Mouse (Mus musculus) stomach, postnatal 0 days (tissue): ENCODE measurements around the gene Crlf2. TPM values are rescaled to one million over a fixed set of nuclear protein-coding genes. Genes with fewer than 3 reads are reported as not detected.

ENCODE experiments used
- ATAC-seq: fragments of 200-750 bp; cut with Nextera tagmentation; 2 replicates; pipeline ENCODE4 v1.8.0; 2017; ENCODE audit not compliant: low FRiP score, low TSS enrichment
- DNase-seq: peaks from one replicate; pipeline ENCODE4 v3.0.0-alpha.2; 2016; ENCODE audit warnings: low spot score
- H3K27ac ChIP-seq: fragments of 300-500 bp; sonication (generic); replicated peaks from 2 replicates; pipeline ENCODE4 v1.5.1; 2014; ENCODE audit warnings: mild to moderate bottlenecking, control low read depth
- H3K27me3 ChIP-seq: fragments of 300-500 bp; sonication (generic); 2 replicates; pipeline ENCODE4 v1.6.1; 2014; ENCODE audit warnings: low read length; ENCODE audit not compliant: control insufficient read depth, insufficient read depth
- H3K36me3 ChIP-seq: fragments of 300-500 bp; sonication (generic); 2 replicates; pipeline ENCODE4 v1.6.1; 2014; ENCODE audit warnings: low read length, mixed read lengths; ENCODE audit not compliant: control insufficient read depth, insufficient read depth
- H3K4me1 ChIP-seq: fragments of 300-500 bp; sonication (generic); replicated peaks from 2 replicates; pipeline ENCODE4 v1.6.1; 2014; ENCODE audit warnings: antibody characterized with exemption; ENCODE audit not compliant: control insufficient read depth, insufficient read depth
- H3K4me2 ChIP-seq: fragments of 300-500 bp; sonication (generic); replicated peaks from 2 replicates; pipeline ENCODE4 v1.6.1; 2014; ENCODE audit warnings: low read depth, mild to moderate bottlenecking, control low read depth, moderate library complexity
- H3K4me3 ChIP-seq: fragments of 300-500 bp; sonication (generic); 2 replicates; pipeline ENCODE4 v1.5.1; 2014; ENCODE audit warnings: low read depth, low read length, control low read depth
- H3K9ac ChIP-seq: fragments of 300-500 bp; sonication (generic); 2 replicates; pipeline ENCODE4 v1.6.1; 2014; ENCODE audit warnings: mild to moderate bottlenecking, low read length, control low read depth, mixed read lengths
- H3K9me3 ChIP-seq: fragments of 300-500 bp; sonication (generic); 2 replicates; pipeline ENCODE4 v1.6.1; 2016; ENCODE audit warnings: low read length; ENCODE audit not compliant: control insufficient read depth
- CTCF ChIP-seq: IDR thresholded peaks from 2 replicates; pipeline ENCODE4 v1.5.1; 2016; ENCODE audit warnings: antibody characterized with exemption, low read depth, mild to moderate bottlenecking, moderate library complexity
- EP300 ChIP-seq: optimal IDR thresholded peaks from 2 replicates; pipeline ENCODE3; 2016; ENCODE audit warnings: antibody characterized with exemption
- WGBS: fragments of 180-500 bp; shearing (Covaris S2); extraction: QIAGEN DNeasy Blood & Tissue Kit; methylation state at CpG from one replicate; pipeline ENCODE4 v1.1.7; 2014; 5-methylcytosine and 5-hydroxymethylcytosine counted together
- polyA plus RNA-seq: library from polyadenylated mRNA; unstranded; fragments of >200 nt; fragmentation: Nextera tagmentation; extraction: Ambion mirVana; gene quantifications from 2 replicates; pipeline ENCODE4 v1.2.1, GENCODE M21; 2015

Gene Crlf2
- 8.7 and 9.9 TPM in 2 replicates for polyA plus RNA-seq

- Histone ChIP-seq H3K4me3 (peak within 1 kb of the TSS; percentile 59), H3K36me3 (no peaks in the 10 kb centered on the region), H3K27me3 (no peaks in the 10 kb centered on the region), H3K4me2 (peak within 1 kb of the TSS; percentile 49), H3K4me1 (no peaks in the 10 kb centered on the region), H3K9ac (peak within 1 kb of the TSS; percentile 74), H3K9me3 (peaks cover 14% of the 10 kb centered on the region), H3K27ac (peak within 1 kb of the TSS; percentile 94)
- no peak for TF ChIP-seq CTCF
- TF ChIP-seq EP300 = no peak
- peak; percentile 85 for DNase-seq
- under 1% methylated on average over 32 of the region's 73 CpGs for whole genome bisulfite sequencing
- ATAC-seq = peak; percentile 62
Measured at GRCm38 (mm10) chr5:109558404-109559160, at the start of gene Crlf2. Gene Crlf2 (minus strand): TSS chr5:109558993.

- 52% methylated on average over 1 of the region's 1 CpGs for WGBS
- peak; percentile 30 for DNase-seq
- 0 out of 2 replicates have a peak, but pooled peaks have one; percentile 45 for ATAC-seq
Measured at GRCm38 (mm10) chr5:109602585-109602984, 43.8 kb upstream of the Crlf2 start.

GRCm38 (mm10) chr5:109601080-109601479 lies 42.3 kb upstream of the Crlf2 start:
- H3K9ac ChIP-seq = no peak overlapping the region
- ATAC-seq = no peak
- H3K9me3 ChIP-seq = no peaks in the 10 kb centered on the region

More at GRCm38 (mm10) chr5:109602585-109602984, 43.8 kb upstream of the Crlf2 start:
- Histone ChIP-seq H3K4me2 (no peak overlapping the region), H3K4me3 (no peak overlapping the region), H3K36me3 (no peaks in the 10 kb centered on the region), H3K27ac (no peak overlapping the region), H3K9ac (no peak overlapping the region), H3K9me3 (no peaks in the 10 kb centered on the region), H3K27me3 (no peaks in the 10 kb centered on the region), H3K4me1 (no peaks in the 10 kb centered on the region)
- TF ChIP-seq EP300 (no peak), CTCF (peak; percentile 83)

GRCm38 (mm10) chr5:109598876-109599275 lies 40.1 kb upstream of the Crlf2 start:
- TF ChIP-seq CTCF (no peak), EP300 (no peak)
- Histone ChIP-seq H3K4me3 (no peak overlapping the region), H3K27me3 (no peaks in the 10 kb centered on the region), H3K27ac (no peak overlapping the region), H3K9ac (no peak overlapping the region), H3K4me1 (no peaks in the 10 kb centered on the region), H3K36me3 (no peaks in the 10 kb centered on the region), H3K9me3 (no peaks in the 10 kb centered on the region), H3K4me2 (no peak overlapping the region)
- no peak for ATAC-seq
- DNase-seq = no peak

More at GRCm38 (mm10) chr5:109601080-109601479, 42.3 kb upstream of the Crlf2 start:
- TF ChIP-seq EP300 (no peak), CTCF (peak; percentile 74)
- Histone ChIP-seq H3K4me1 (no peaks in the 10 kb centered on the region), H3K4me3 (no peak overlapping the region), H3K4me2 (no peak overlapping the region), H3K27ac (no peak overlapping the region), H3K27me3 (no peaks in the 10 kb centered on the region), H3K36me3 (no peaks in the 10 kb centered on the region)
- WGBS = 19% methylated on average over 3 of the region's 3 CpGs
- DNase-seq = peak; percentile 42

GRCm38 (mm10) chr5:109596647-109597046 lies 37.9 kb upstream of the Crlf2 start:
- no peak overlapping the region for H3K4me2 ChIP-seq
- H3K27me3 ChIP-seq = no peaks in the 10 kb centered on the region
- no peak for DNase-seq
- H3K9me3 ChIP-seq = no peaks in the 10 kb centered on the region
- H3K4me3 ChIP-seq = no peak overlapping the region
- no peak for TF ChIP-seq EP300
- peak; percentile 70 for TF ChIP-seq CTCF
- ATAC-seq = no peak
- 32% methylated on average over 5 of the region's 5 CpGs for WGBS
- no peak overlapping the region for H3K9ac ChIP-seq
- no peak overlapping the region for H3K27ac ChIP-seq
- H3K36me3 ChIP-seq = no peaks in the 10 kb centered on the region
- H3K4me1 ChIP-seq = no peaks in the 10 kb centered on the region

- Histone ChIP-seq H3K9me3 (no peaks in the 10 kb centered on the region), H3K27me3 (no peaks in the 10 kb centered on the region), H3K4me2 (no peak overlapping the region), H3K36me3 (no peaks in the 10 kb centered on the region), H3K9ac (no peak overlapping the region), H3K4me3 (no peak overlapping the region), H3K4me1 (no peaks in the 10 kb centered on the region), H3K27ac (no peak overlapping the region)
- no peak for DNase-seq
- 66% methylated on average over 2 of the region's 2 CpGs for WGBS
- no peak for TF ChIP-seq CTCF
- no peak for TF ChIP-seq EP300
- no peak for ATAC-seq
Measured at GRCm38 (mm10) chr5:109562829-109563228, 4.0 kb upstream of the Crlf2 start.
